Mouse (Mus musculus) heart, adult 18-20 months (tissue): ENCODE data around the gene Zfp410. TPM values are rescaled to one million over a fixed set of nuclear protein-coding genes. Genes with fewer than 3 reads are reported as not detected.
A peak's percentile ranks its signal among the peaks of the same experiment; 100 is the strongest.
"Not testable (repeated sequence)": the region's sequence is repeated elsewhere in the genome, so short reads cannot be mapped to it uniquely, and the experiment has no call there.

Source experiments
- DNase-seq, 2 experiments: peaks; one replicate each; pipeline ENCODE4 v3.0.0; 2021 to 2022; ENCODE audit warnings: mixed read lengths in 1 of 2
- long read RNA-seq, 2 experiments: library from polyadenylated mRNA; stranded (forward); transcript quantifications; one replicate each; pipeline ENCODE4 v2.0.0; 2021
- total RNA-seq, 2 experiments: library from RNA; stranded (reverse); gene quantifications; 2 replicates each; pipeline ENCODE4 v1.2.3; 2021

The Zfp410 gene
- 10 to 100 TPM; 22.5 to 24.7 TPM for total RNA-seq
- long read RNA-seq, experiment 1, transcript Zfp410-201 (12 exons, 2,597 nt), result major isoform, 14 of 20 reads
- long read RNA-seq, experiment 1, partial matches to known transcripts, result 0 of 20 reads
- long read RNA-seq, experiment 1, other reads (novel, unspliced or antisense), result 5 of 20 reads
- long read RNA-seq, experiment 2, transcript Zfp410-201 (12 exons, 2,597 nt), result major isoform, 7 of 11 reads
- long read RNA-seq, experiment 2, partial matches to known transcripts, result 1 of 11 reads
- long read RNA-seq, experiment 2, other reads (novel, unspliced or antisense), result 2 of 11 reads

- peak; percentile 89 to 91 for DNase-seq
Measured at GRCm38 (mm10) chr12:84316721-84317621, at the start of gene Zfp410. Gene Zfp410 (plus strand): TSS chr12:84316852.

DNA sequence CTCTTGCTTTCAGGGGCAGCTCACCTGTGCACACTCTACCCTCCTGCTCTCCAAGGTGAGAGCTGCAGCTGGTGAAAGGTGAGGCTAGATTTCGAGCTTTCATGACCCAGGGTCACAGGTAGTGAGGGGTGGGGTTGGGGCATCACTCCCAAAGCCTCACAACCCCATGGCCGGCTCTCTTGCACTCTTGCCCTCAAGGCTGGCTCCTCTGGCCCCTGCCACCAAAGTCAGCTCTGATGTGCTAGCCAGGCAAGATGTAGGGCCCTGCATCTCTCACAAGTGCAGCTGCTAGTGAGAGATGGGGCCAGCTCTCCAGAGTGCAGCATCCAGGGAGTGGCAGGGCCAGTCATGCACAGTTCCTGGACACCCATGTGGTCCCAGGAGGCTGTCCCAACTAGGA is 49.4 kb upstream of the Zfp410 start:
- no peak for DNase-seq

GRCm38 (mm10) chr12:84273366-84273765 is 43.3 kb upstream of the Zfp410 start:
- DNase-seq, result no peak

- peak; percentile 10 to 40 for DNase-seq
Measured at GRCm38 (mm10) chr12:84275288-84275687, 41.4 kb upstream of the Zfp410 start.

GRCm38 (mm10) chr12:84276288-84276687 is 40.4 kb upstream of the Zfp410 start:
- no peak for DNase-seq

DNA sequence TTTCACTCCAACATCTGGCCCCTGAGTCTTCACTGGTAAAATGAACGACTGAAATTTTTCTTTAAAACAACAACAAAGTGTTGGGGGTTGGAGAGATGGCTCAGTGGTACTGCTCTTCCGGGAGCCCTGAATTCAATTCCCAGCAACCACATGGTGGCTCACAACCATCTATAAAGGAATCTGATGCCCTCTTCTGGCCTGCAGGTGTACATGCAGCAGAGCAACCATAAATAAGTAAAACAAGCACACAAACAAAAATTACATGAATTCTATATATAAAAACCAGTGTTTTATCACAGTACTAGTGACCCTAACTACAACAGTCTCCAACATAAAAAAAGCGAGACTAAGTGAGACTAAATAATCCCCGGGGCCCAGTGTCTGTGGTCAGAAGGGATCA is 39.9 kb upstream of the Zfp410 start:
- DNase-seq, result no peak

- DNase-seq, result no peak
Measured at GRCm38 (mm10) chr12:84277832-84278231, 38.8 kb upstream of the Zfp410 start.

GRCm38 (mm10) chr12:84278901-84279300 is 37.8 kb upstream of the Zfp410 start:
- peak; percentile 26 to 33 for DNase-seq

DNA sequence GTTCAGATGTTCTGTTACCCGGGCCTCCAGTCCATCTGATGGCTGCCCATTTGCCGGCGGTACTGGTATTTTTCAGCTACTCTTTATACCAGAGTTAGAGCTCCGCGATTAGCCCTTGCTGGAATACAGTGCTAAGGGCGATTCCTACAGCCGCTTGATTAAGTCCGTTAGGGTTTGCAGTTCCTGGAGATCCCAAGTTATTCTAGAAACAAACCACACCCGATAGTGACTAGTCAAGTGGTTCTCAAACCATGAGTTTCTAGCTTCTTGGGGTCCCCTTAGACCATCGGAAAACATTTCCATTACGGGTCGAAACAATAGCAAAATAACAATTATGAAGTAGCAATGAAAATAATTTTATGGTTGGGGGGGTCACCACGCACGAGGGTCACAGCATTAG is 32.3 kb upstream of the Zfp410 start:
- DNase-seq, result peak in 1 of 2 experiments; percentile 11

GRCm38 (mm10) chr12:84284885-84285592 is 31.6 kb upstream of the Zfp410 start, which contains the start of gene Ptgr2:
Gene Ptgr2 (plus strand): TSS chr12:84285232.
- peak; percentile 95 to 97 for DNase-seq

DNA sequence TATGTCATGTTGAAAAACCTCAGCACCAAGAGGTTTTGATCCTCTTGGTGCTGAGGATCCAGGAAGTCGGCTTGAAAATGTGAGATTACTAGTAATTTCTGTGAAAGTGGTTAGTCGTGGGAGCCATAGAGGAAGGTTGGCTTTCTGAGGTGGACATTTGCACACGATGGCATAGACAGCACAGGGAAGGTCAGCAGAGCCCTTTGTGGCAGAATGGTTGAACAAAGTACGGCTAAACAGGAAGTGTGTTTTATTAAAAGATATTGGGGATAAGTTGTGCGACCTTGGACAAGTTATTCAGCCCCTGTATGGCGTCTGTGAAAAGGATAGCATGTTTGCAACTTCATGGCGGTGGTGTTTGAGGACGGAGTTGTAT is 31.1 kb upstream of the Zfp410 start:
- no peak for DNase-seq

DNA sequence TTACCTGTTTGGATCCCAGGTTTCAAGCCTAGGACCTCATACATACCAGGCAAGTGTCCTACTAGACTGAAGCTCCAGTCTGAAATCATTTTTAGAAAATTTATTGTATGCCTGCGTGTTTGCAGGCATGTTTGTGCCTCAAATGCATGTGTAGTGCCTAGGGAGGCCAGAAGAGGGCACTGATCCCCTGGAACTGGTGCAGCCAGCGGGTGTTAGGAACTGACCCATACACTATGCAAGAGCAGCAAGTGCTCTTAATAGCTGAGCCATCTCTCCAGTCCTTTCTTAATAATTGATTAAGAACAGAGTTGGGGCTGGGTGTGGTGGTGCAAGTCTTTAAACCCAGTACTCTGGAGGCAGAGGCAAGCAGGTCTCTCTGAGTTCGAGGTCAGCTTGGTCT is 28.2 kb upstream of the Zfp410 start:
- peak; percentile 53 to 66 for DNase-seq

DNA sequence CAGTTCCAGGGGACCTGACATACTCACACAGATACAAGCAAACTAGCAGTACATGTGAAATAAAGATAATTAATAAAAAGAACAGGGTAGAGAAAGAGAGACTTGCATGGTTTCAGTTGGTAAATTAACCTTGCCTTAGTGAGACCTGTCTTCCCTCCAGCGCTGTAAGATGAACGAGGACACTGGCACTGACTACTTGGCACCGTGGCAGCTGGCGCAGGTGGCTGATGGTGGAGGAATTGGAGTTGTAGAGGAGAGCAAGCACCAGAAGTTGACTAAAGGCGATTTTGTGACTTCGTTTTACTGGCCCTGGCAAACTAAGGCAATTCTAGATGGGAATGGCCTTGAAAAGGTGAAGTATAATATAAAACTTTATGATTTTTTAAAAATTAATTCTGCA is 18.8 kb upstream of the Zfp410 start:
- peak in 1 of 2 experiments; percentile 16 for DNase-seq

DNA sequence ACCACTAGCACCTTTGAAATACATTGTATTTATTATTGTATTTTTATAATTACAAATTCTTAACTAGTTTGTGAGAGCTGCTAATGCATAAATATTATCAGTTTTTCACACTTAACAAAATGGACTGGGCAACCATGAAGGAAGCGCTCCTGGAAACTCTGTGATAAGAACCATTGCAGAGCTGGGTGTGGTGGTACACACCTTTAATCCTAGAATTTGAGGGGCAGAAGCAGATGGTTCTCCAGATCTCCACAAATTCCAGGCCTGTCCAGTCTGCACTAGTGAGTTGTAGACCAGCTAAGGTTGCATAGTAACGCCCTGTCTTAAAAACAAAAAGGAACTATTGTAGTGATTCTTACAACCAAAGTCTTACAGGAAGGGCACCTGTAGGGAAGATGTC is 17.4 kb upstream of the Zfp410 start:
- no peak for DNase-seq

- DNase-seq, result no peak
Measured at GRCm38 (mm10) chr12:84304101-84304500, 12.6 kb upstream of the Zfp410 start.

- no peak for DNase-seq
Measured at GRCm38 (mm10) chr12:84304554-84304953, 12.1 kb upstream of the Zfp410 start.

- DNase-seq, result no peak
Measured at GRCm38 (mm10) chr12:84311306-84311705, 5.3 kb upstream of the Zfp410 start.

- peak in 1 of 2 experiments; percentile 17 for DNase-seq
Measured at GRCm38 (mm10) chr12:84316006-84316405, 646 bp upstream of the Zfp410 start.

GRCm38 (mm10) chr12:84327111-84327512 is 10.5 kb downstream of the Zfp410 start:
- DNase-seq, result peak; percentile 55 to 66

GRCm38 (mm10) chr12:84336963-84337625 is 20.4 kb downstream of the Zfp410 start:
- DNase-seq, result no peak

DNA sequence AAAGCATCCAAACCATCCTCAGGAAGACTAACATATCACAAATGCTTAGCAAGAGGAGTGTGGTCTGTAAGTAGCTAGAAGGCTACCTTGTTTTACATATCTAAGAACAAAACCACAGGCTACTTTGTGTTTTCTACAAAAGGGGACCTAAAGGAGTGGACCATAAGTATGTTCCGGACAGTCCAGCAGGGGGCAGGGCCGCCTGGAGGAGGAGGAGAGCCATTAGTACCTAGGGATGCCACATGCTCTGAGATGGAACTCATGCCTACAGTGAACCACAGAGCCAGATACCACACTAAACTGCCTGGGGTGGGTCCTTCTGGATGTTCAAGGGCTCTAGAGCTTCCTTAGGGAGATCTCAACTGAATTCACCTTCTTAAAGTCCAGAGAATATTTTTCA is 30.5 kb downstream of the Zfp410 start:
- DNase-seq, result peak in 1 of 2 experiments; percentile 39

- not testable (repeated sequence) for DNase-seq
Measured at GRCm38 (mm10) chr12:84358699-84359098, 42.0 kb downstream of the Zfp410 start.
